Mouse (Mus musculus) liver, adult 2 months (tissue): ENCODE results near the gene Iscu.

ENCODE experiments used
- CTCF ChIP-seq: fragments of 200-500 bp; IDR thresholded peaks from 2 replicates; pipeline ENCODE4 v1.5.1; 2011; ENCODE audit warnings: low read depth, low read length, control low read depth
- POLR2A ChIP-seq: fragments of 200-500 bp; IDR thresholded peaks from 2 replicates; pipeline ENCODE4 v1.6.1; 2011; ENCODE audit warnings: low read length, control low read depth; ENCODE audit not compliant: insufficient read depth; ENCODE audit errors: extremely low read depth

- TF ChIP-seq POLR2A (no peak), CTCF (no peak)
These were observed 17.1 kb upstream of the Iscu start for GRCm38 (mm10) chr5:113755347-113756030.
